Mouse (Mus musculus) cerebellum, adult 11-12 months (tissue): ENCODE measurements around the gene Slc2a12.

Experiments used
- DNase-seq: peaks from one replicate; pipeline ENCODE4 v3.0.0; 2022

The Slc2a12 gene

DNA sequence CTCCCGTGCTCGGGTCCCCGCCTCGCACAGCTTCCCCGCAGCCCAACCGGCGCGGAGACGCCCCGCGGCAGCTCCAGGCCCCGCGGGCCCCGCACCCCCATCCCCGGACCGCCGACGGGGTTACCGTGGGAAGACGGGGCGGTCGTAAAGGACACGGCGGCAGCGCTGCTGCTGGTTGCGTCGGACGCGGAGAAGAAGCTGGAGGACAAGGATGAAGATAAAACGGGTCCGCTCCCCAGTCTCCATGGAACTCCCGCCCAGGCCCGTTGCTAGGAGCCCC, 86.1 kb downstream of the Slc2a12 start:
- no peak for DNase-seq

DNA sequence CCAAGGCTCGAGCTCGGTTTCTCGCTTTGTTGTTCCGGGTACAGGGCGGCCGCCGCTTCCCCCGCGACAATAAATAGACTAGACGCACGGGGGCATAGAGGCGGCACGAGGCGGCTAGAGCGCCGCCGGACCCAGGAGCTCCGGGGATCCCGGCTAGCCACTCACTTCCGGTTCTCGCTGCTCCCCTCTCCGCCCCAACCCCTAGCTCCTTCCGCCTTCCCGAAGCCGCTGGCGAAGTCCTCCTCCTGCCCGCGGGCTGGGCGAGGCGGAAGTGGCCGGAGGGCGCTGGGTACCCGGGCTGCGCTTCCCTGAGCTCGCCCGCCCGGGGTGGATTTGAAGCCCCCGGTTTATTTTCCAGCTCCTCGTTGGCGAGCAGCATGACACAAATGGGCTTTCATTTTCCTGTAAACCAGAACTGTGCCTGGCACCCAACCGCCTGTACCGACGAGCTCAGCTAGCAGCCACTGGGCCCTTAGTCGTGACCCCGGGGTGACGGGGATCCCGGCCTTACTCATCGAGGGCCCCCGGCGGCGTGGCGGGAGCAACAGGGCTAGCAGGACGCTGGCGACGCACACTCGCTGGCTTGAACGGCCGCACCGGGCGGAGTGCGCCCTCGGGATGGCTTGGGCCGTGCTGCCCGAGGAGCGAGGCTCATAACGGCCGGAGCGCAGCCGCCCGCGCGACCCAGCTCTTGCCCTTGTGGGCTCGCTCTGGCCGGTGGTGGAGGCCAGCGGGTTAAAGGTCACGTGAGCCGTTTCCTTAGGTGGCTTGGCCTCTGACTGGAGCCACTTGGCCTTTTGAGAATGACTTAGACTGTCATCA, 86.7 kb downstream of the Slc2a12 start, which contains the start of gene Tbpl1:
Gene Tbpl1, minus strand, starts transcription at position 667 of the 822 bp plus-strand sequence.
- peak; percentile 96 for DNase-seq

DNA sequence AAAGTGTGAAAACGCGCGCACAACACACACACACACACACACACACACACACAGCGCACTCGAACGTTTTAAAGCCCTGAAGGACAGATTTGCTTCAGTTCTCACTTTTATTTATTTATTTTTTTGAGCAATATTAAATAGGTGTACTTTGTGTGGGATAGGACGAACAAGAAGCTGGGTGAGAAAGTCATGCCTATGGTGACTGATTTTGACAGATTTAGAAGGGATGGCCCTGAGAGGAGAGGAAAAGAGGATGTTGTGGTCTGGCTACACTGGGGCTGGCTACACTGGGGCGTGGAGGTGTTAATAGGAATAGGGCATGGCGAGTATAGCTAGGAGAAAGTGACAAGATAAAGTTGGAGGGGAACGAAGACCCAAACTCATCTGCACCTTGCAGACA, 87.4 kb downstream of the Slc2a12 start:
- DNase-seq: peak; percentile 37

DNA sequence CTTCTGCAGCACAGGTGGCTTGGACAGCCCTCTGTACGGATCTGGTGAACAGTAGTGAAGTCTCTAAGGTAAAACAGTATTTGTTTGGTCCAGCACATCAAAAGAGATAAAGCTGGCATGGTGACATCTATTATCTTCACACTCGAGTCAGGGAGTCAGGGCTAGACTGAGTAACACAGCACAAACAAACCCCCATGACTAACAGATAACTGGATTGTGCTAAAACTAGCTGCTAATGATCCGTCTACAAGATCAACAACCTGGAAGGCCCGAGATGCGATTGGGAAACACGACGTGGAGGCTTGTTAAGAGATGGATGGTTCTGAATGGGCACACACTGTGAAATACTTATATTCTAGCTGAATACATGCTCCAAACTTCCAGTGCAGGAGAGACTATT, 101.1 kb downstream of the Slc2a12 start:
- DNase-seq: no peak

DNA sequence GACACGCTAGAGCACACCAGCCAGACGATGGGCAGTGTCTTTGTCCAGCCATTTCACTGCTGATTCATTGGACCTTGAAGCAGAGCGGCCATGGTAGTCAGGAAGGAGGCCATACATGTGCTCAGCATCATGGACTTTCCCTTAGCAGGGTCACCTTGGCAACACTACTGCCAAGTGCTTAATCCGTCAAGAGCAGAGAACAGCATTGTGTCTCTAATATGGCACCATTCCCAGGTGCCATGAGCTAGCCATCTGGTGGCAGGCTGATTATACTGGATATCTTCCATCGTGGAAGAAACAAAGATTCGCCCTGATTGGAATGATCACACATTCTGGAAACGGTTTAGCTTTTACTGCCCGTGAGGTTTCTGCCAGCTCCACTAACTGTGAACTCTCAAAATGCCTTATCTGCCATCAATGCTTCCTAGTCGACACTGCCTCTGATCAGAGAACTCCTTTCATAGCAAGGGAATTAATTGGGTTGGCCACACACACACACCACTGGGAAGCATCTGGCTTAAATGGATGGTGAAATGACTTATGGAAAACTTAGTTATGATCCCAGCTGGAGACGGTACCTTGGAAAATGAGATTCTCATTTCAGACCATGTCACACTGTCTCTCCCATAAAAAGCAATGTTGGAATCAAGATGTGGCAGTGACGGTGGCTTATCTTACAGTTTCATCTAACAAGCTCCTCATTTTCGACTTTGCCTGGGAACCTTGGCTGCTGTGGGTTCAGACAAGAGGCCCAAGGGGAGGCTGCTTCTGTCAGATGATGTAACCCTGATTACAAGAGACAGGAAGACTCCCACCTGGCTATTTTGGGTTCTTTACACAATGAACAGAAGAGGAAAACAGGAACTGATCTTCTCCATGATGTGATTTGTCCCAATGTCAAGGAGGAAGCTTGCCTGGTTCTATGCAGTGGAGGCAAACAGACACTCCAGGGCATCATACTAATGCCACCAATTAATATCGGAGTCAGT, 101.8 kb downstream of the Slc2a12 start:
- peak; percentile 94 for DNase-seq

DNA sequence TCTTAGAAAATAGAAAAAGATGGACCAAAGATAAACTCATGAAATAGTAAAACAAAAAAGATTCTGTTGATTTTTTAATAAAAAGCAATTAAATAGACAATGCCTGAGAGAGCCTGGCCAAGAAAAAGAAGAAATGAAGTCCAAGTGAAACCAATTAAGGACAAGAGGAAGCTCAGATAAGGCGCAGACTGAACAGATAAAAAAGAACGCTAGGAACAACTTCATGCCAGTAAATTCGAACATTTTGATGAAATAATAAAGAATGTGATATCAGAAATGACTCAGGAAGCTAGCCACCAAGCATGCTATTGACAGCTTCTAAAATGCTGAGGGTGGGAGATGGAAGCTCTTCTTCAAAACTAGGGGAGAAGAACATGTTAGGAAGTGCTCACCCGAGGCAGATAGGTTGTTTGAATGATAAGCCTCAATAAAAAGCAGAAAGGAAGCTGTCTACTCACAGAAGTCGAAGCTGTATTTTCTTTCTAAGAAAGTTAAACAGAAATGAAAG, 106.4 kb downstream of the Slc2a12 start:
- no peak for DNase-seq
